Mouse (Mus musculus) ES-Bruce4 (cell line): ENCODE measurements around the gene Lpp.

Experiments used
- EP300 ChIP-seq: IDR thresholded peaks from 2 replicates; pipeline ENCODE4 v1.6.1; 2011; ENCODE audit warnings: low read depth, low read length; ENCODE audit not compliant: insufficient read depth
- POLR2A ChIP-seq: IDR thresholded peaks from one replicate; pipeline ENCODE4 v1.8.1; 2011; ENCODE audit warnings: low read length; ENCODE audit not compliant: insufficient read depth

DNA sequence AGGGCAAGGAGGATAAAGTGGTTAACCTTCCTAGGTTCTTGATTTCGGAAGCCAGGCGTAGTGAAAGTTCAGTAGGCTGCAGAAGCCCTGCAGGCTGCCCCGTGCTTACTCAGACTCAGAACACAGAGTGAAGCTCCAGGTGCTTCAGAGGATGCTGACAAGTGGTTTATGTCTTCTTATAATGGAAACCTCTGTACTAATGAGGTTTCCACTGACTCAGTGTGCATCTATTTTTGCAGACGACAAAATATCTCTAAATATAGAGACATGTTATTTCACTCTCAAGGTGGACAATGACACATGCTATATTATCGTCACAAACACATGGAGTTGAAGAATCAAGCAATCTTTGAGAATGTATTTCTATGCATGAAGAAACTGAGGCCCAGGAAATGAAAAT lies 446.8 kb downstream of the Lpp start:
- no peak for TF ChIP-seq POLR2A
- no peak for TF ChIP-seq EP300
